9 mouse cellular contexts compared by ENCODE assay signal in genomic region chr2:31847908-31848307, GRCm38 (mm10). TPM values are rescaled to one million over a fixed set of nuclear protein-coding genes. Genes with fewer than 3 reads are reported as not detected.
DNase-seq lines count a peak whose midpoint lies in the region; ATAC-seq and TF ChIP-seq lines count a peak whose summit lies in the region.
"Had no signal": no experiment of that assay in that cellular context is flagged by ENCODE, and none has a peak within 500 bp of the region (broad histone marks: within the 10 kb centered on the region; RNA-seq: fewer than 3 reads in every experiment).

No protein-coding gene starts in this region.

- H3K4me3 ChIP-seq in forebrain, postnatal 0 days (ENCODE audit: low read depth, low read length), result no peak overlapping the region
- no peak overlapping the region for H3K4me3 ChIP-seq in forebrain, embryonic 13.5 days
- no peak overlapping the region for H3K4me3 ChIP-seq in ES-Bruce4 (ENCODE audit: low read depth, low read length)
- H3K4me3 ChIP-seq in embryonic facial prominence, embryonic 11.5 days (ENCODE audit: low read depth, low read length), result no peak overlapping the region
- no peak overlapping the region for H3K4me3 ChIP-seq in limb, embryonic 10.5 days
- H3K4me3 ChIP-seq in midbrain, postnatal 0 days (ENCODE audit: low read depth, low read length), result no peak overlapping the region
- H3K4me3 ChIP-seq: limb, embryonic 12.5 days had no signal

- no peak for TF ChIP-seq EP300 in ES-Bruce4 (IDR thresholded peaks at IDR 0.05; ENCODE audit: insufficient read depth, low read depth, low read length)

- H3K27me3 ChIP-seq in forebrain, postnatal 0 days (ENCODE audit: insufficient read depth, low read length), result peaks cover 20% of the 10 kb centered on the region
- H3K27me3 ChIP-seq in forebrain, embryonic 13.5 days, result peaks cover 61% of the 10 kb centered on the region
- H3K27me3 ChIP-seq in ES-Bruce4 (ENCODE audit: control insufficient read depth, insufficient read depth, low read length, poor library complexity, severe bottlenecking), result peaks cover 11% of the 10 kb centered on the region
- peaks cover 29% of the 10 kb centered on the region for H3K27me3 ChIP-seq in embryonic facial prominence, embryonic 11.5 days (ENCODE audit: control insufficient read depth, insufficient read depth, low read length)
- peaks cover 55% of the 10 kb centered on the region for H3K27me3 ChIP-seq in limb, embryonic 10.5 days (ENCODE audit: low read depth, poor library complexity, severe bottlenecking)
- H3K27me3 ChIP-seq in midbrain, postnatal 0 days (ENCODE audit: insufficient read depth, low read length), result peaks cover 14% of the 10 kb centered on the region; the same call in 1 of the 2 replicates

- intact Hi-C loops in gastrocnemius, postnatal 36 days (cut with DNase I), result no loop called here
- intact Hi-C loops in left cerebral cortex, postnatal 14 days (cut with DNase I), result no loop called here

- TF ChIP-seq POLR2A in ES-Bruce4 (IDR thresholded peaks at IDR 0.05; ENCODE audit: insufficient read depth, low read length), result no peak

- H3K9ac ChIP-seq in forebrain, postnatal 0 days, result no peak overlapping the region
- no peak overlapping the region for H3K9ac ChIP-seq in forebrain, embryonic 13.5 days
- H3K9ac ChIP-seq in ES-Bruce4 (ENCODE audit: low read depth, poor library complexity, severe bottlenecking), result no peak overlapping the region
- H3K9ac ChIP-seq in embryonic facial prominence, embryonic 11.5 days (replicated peaks; ENCODE audit: low read length), result no peak overlapping the region
- no peak overlapping the region for H3K9ac ChIP-seq in midbrain, postnatal 0 days (replicated peaks; ENCODE audit: low read length, poor library complexity, severe bottlenecking)
- H3K9ac ChIP-seq: limb, embryonic 12.5 days had no signal

- no peak for ATAC-seq in forebrain, postnatal 0 days
- no peak for ATAC-seq in forebrain, embryonic 13.5 days
- no peak for ATAC-seq in embryonic facial prominence, embryonic 11.5 days (replicated peaks; ENCODE audit: insufficient number of reproducible peaks, low FRiP score, low TSS enrichment, low read depth)
- ATAC-seq in midbrain, postnatal 0 days (ENCODE audit: low FRiP score), result no peak

- DNase-seq in forebrain, postnatal 0 days, result no peak
- peak; percentile 49 for DNase-seq in embryonic facial prominence, embryonic 11.5 days (ENCODE audit: low spot score)
- peak; percentile 57 for DNase-seq in limb, embryonic 10.5 days (ENCODE audit: low spot score)
- DNase-seq in midbrain, postnatal 0 days (ENCODE audit: low spot score), result no peak
- DNase-seq in gastrocnemius, postnatal 36 days, result no peak
- DNase-seq in left cerebral cortex, postnatal 14 days (ENCODE audit: low spot score in 2 of 2), result no peak

- no peak overlapping the region for H3K27ac ChIP-seq in forebrain, postnatal 0 days (ENCODE audit: low read depth, low read length)
- H3K27ac ChIP-seq in forebrain, embryonic 13.5 days, result no peak overlapping the region
- H3K27ac ChIP-seq in ES-Bruce4 (ENCODE audit: insufficient read depth, low read length), result no peak overlapping the region
- H3K27ac ChIP-seq in embryonic facial prominence, embryonic 11.5 days (replicated peaks; ENCODE audit: low read depth, low read length), result no peak overlapping the region
- no peak overlapping the region for H3K27ac ChIP-seq in limb, embryonic 10.5 days
- no peak overlapping the region for H3K27ac ChIP-seq in midbrain, postnatal 0 days (ENCODE audit: low read depth, low read length)
- H3K27ac ChIP-seq: limb, embryonic 12.5 days had no signal

- no peaks in the 10 kb centered on the region for H3K9me3 ChIP-seq in forebrain, postnatal 0 days (ENCODE audit: low read length)
- no peaks in the 10 kb centered on the region for H3K9me3 ChIP-seq in forebrain, embryonic 13.5 days (replicated peaks)
- H3K9me3 ChIP-seq in ES-Bruce4 (replicated peaks; ENCODE audit: control insufficient read depth, insufficient read depth, low read length, poor library complexity, severe bottlenecking), result no peaks in the 10 kb centered on the region
- no peaks in the 10 kb centered on the region for H3K9me3 ChIP-seq in embryonic facial prominence, embryonic 11.5 days (replicated peaks; ENCODE audit: control insufficient read depth, low read length)
- H3K9me3 ChIP-seq in limb, embryonic 10.5 days (replicated peaks), result no peaks in the 10 kb centered on the region
- no peaks in the 10 kb centered on the region for H3K9me3 ChIP-seq in midbrain, postnatal 0 days (ENCODE audit: low read length)
- H3K9me3 ChIP-seq: limb, embryonic 12.5 days had no signal

- 26% methylated on average over 6 of the region's 6 CpGs for WGBS in forebrain, postnatal 0 days
- WGBS in forebrain, embryonic 13.5 days, result 15% methylated on average over 6 of the region's 6 CpGs
- WGBS in embryonic facial prominence, embryonic 11.5 days, result 20% methylated on average over 6 of the region's 6 CpGs
- 15% methylated on average over 6 of the region's 6 CpGs for WGBS in limb, embryonic 10.5 days
- WGBS in midbrain, postnatal 0 days, result 18% methylated on average over 6 of the region's 6 CpGs

- TF ChIP-seq CTCF in forebrain, postnatal 0 days (IDR thresholded peaks at IDR 0.05; ENCODE audit: low read depth), result peak; percentile 58
- TF ChIP-seq CTCF in ES-Bruce4 (IDR thresholded peaks at IDR 0.05; ENCODE audit: low read depth, low read length), result peak; percentile 76
- TF ChIP-seq CTCF in midbrain, postnatal 0 days (IDR thresholded peaks at IDR 0.05), result peak; percentile 70

- 0 out of 2 replicates have a peak, but pooled peaks cover 7% of the 10 kb centered on the region for H3K4me1 ChIP-seq in forebrain, postnatal 0 days (ENCODE audit: insufficient read depth)
- H3K4me1 ChIP-seq in forebrain, embryonic 13.5 days, result peaks cover 31% of the 10 kb centered on the region
- H3K4me1 ChIP-seq in ES-Bruce4 (ENCODE audit: control insufficient read depth, insufficient read depth, low read length), result no peaks in the 10 kb centered on the region
- H3K4me1 ChIP-seq in embryonic facial prominence, embryonic 11.5 days (ENCODE audit: control insufficient read depth, insufficient read depth, low read length), result peaks cover 17% of the 10 kb centered on the region
- H3K4me1 ChIP-seq in limb, embryonic 10.5 days, result peaks cover 51% of the 10 kb centered on the region
- peaks cover 6% of the 10 kb centered on the region; the same call in 1 of the 2 replicates for H3K4me1 ChIP-seq in midbrain, postnatal 0 days (ENCODE audit: insufficient read depth, low read length)

- H3K4me2 ChIP-seq in forebrain, postnatal 0 days (ENCODE audit: low read depth), result no peak overlapping the region
- H3K4me2 ChIP-seq in forebrain, embryonic 13.5 days, result no peak overlapping the region
- H3K4me2 ChIP-seq in embryonic facial prominence, embryonic 11.5 days (ENCODE audit: low read depth, low read length), result no peak overlapping the region
- no peak overlapping the region for H3K4me2 ChIP-seq in midbrain, postnatal 0 days (ENCODE audit: low read depth, low read length, poor library complexity, severe bottlenecking)

- H3K36me3 ChIP-seq in forebrain, postnatal 0 days (ENCODE audit: insufficient read depth), result no peaks in the 10 kb centered on the region
- no peaks in the 10 kb centered on the region for H3K36me3 ChIP-seq in forebrain, embryonic 13.5 days (ENCODE audit: poor library complexity, severe bottlenecking)
- no peaks in the 10 kb centered on the region for H3K36me3 ChIP-seq in ES-Bruce4 (ENCODE audit: control insufficient read depth, insufficient read depth, low read length, poor library complexity, severe bottlenecking)
- H3K36me3 ChIP-seq in embryonic facial prominence, embryonic 11.5 days (replicated peaks; ENCODE audit: control insufficient read depth, insufficient read depth, low read depth, low read length), result no peaks in the 10 kb centered on the region
- no peaks in the 10 kb centered on the region for H3K36me3 ChIP-seq in limb, embryonic 10.5 days
- no peaks in the 10 kb centered on the region for H3K36me3 ChIP-seq in midbrain, postnatal 0 days (ENCODE audit: insufficient read depth, low read length)
- H3K36me3 ChIP-seq: limb, embryonic 12.5 days had no signal

RNA-seq across cellular contexts. Expression of gene Fibcd1, which starts 2.1 kb away (rescaled TPM):
- 8.9 and 12.7 TPM in 2 replicates for total RNA-seq in forebrain, postnatal 0 days (2014; rRNA removed)
- polyA plus RNA-seq in forebrain, postnatal 0 days (2015; fragmentation: Nextera tagmentation; extraction: Ambion mirVana), result 5.7 and 8.5 TPM in 2 replicates
- 1.2 and 1.5 TPM in 2 replicates for polyA plus RNA-seq in forebrain, embryonic 13.5 days (2015; fragmentation: Nextera tagmentation; extraction: Ambion mirVana)
- not detected in 2 replicates for polyA plus RNA-seq in ES-Bruce4 (2011; ENCODE audit: insufficient read depth, insufficient read length, low read depth, missing spikeins)
- polyA plus RNA-seq in embryonic facial prominence, embryonic 11.5 days (2014; fragmentation: Nextera tagmentation; extraction: Ambion mirVana), result 0.11 and 0.14 TPM in 2 replicates
- 0.04 and 0.13 TPM in 2 replicates for polyA plus RNA-seq in limb, embryonic 10.5 days (2016; fragmentation: Nextera tagmentation; extraction: Ambion mirVana)
- total RNA-seq in midbrain, postnatal 0 days (2014; rRNA removed), result 46.1 and 48.5 TPM in 2 replicates
- polyA plus RNA-seq in midbrain, postnatal 0 days (2015; fragmentation: Nextera tagmentation; extraction: Ambion mirVana), result 19.4 and 21.0 TPM in 2 replicates
- not detected for total RNA-seq in gastrocnemius, postnatal 36 days (2021)
- total RNA-seq in left cerebral cortex, postnatal 14 days (2021), result 10 to 100 TPM; 12.8 to 16.1 TPM

RNA-seq across cellular contexts. Expression of gene Qrfp, which starts 37.5 kb away (rescaled TPM):
- 0.08 and 0.19 TPM in 2 replicates for total RNA-seq in forebrain, postnatal 0 days (2014; rRNA removed)
- polyA plus RNA-seq in forebrain, postnatal 0 days (2015; fragmentation: Nextera tagmentation; extraction: Ambion mirVana), result 0.06 TPM in 1 of 2 replicates, not detected in the other
- polyA plus RNA-seq in forebrain, embryonic 13.5 days (2015; fragmentation: Nextera tagmentation; extraction: Ambion mirVana), result 0.13 and 0.19 TPM in 2 replicates
- not detected in 2 replicates for polyA plus RNA-seq in ES-Bruce4 (2011; ENCODE audit: insufficient read depth, insufficient read length, low read depth, missing spikeins)
- polyA plus RNA-seq in embryonic facial prominence, embryonic 11.5 days (2014; fragmentation: Nextera tagmentation; extraction: Ambion mirVana), result 0.14 and 0.22 TPM in 2 replicates
- 0.06 and 0.23 TPM in 2 replicates for polyA plus RNA-seq in limb, embryonic 10.5 days (2016; fragmentation: Nextera tagmentation; extraction: Ambion mirVana)
- 0.19 TPM in 1 of 2 replicates, not detected in the other for total RNA-seq in midbrain, postnatal 0 days (2014; rRNA removed)
- polyA plus RNA-seq in midbrain, postnatal 0 days (2015; fragmentation: Nextera tagmentation; extraction: Ambion mirVana), result 0.07 and 0.20 TPM in 2 replicates
- total RNA-seq in gastrocnemius, postnatal 36 days (2021), result not detected
- total RNA-seq in left cerebral cortex, postnatal 14 days (2021), result not detected

RNA-seq across cellular contexts. Expression of gene Lamc3, which starts 39.2 kb away (rescaled TPM):
- total RNA-seq in forebrain, postnatal 0 days (2014; rRNA removed), result 6.2 and 11.0 TPM in 2 replicates
- polyA plus RNA-seq in forebrain, postnatal 0 days (2015; fragmentation: Nextera tagmentation; extraction: Ambion mirVana), result 1.9 and 2.5 TPM in 2 replicates
- 3.2 and 3.3 TPM in 2 replicates for polyA plus RNA-seq in forebrain, embryonic 13.5 days (2015; fragmentation: Nextera tagmentation; extraction: Ambion mirVana)
- polyA plus RNA-seq in ES-Bruce4 (2011; ENCODE audit: insufficient read depth, insufficient read length, low read depth, missing spikeins), result not detected in 2 replicates
- 0.84 and 1.2 TPM in 2 replicates for polyA plus RNA-seq in embryonic facial prominence, embryonic 11.5 days (2014; fragmentation: Nextera tagmentation; extraction: Ambion mirVana)
- polyA plus RNA-seq in limb, embryonic 10.5 days (2016; fragmentation: Nextera tagmentation; extraction: Ambion mirVana), result 0.15 and 0.16 TPM in 2 replicates
- 11.3 and 12.9 TPM in 2 replicates for total RNA-seq in midbrain, postnatal 0 days (2014; rRNA removed)
- polyA plus RNA-seq in midbrain, postnatal 0 days (2015; fragmentation: Nextera tagmentation; extraction: Ambion mirVana), result 2.3 and 2.5 TPM in 2 replicates
- total RNA-seq in gastrocnemius, postnatal 36 days (2021), result 1 to 10 TPM in 1 of 2 experiments, under 1 TPM in 1; 0.41 to 1.0 TPM
- 10 to 100 TPM in 1 of 2 experiments, 1 to 10 TPM in 1; 9.2 to 11.4 TPM for total RNA-seq in left cerebral cortex, postnatal 14 days (2021)

Comparison
In these comparisons a context has a peak if more than half of its experiments do, and no peak if none do; other contexts are left out.
1. DNase-seq: peak in embryonic facial prominence, embryonic 11.5 days (single experiment) and limb, embryonic 10.5 days (single experiment); none in forebrain, postnatal 0 days (single experiment), midbrain, postnatal 0 days (single experiment), gastrocnemius, postnatal 36 days (0 of 2) and left cerebral cortex, postnatal 14 days (0 of 2).
2. Peak in every context shown above with its lines, with median percentiles within 50 percentile points of each other: CTCF ChIP-seq.